ENCODE assay signal across 9 mouse cellular contexts in genomic region chrX:137019310-137019709, GRCm38 (mm10). TPM values are rescaled to one million over a fixed set of nuclear protein-coding genes. Genes with fewer than 3 reads are reported as not detected.
A peak's percentile ranks its signal among the peaks of the same experiment; 100 is the strongest.
DNase-seq lines count a peak whose midpoint lies in the region; ATAC-seq and TF ChIP-seq lines count a peak whose summit lies in the region.
"Had no signal": no experiment of that assay in that cellular context is flagged by ENCODE, and none has a peak within 500 bp of the region (broad histone marks: within the 10 kb centered on the region; RNA-seq: fewer than 3 reads in every experiment).

No protein-coding gene starts in this region.

- DNase-seq in layer of hippocampus, adult 11-12 months (ENCODE audit: low spot score), result peak; percentile 67
- no peak for DNase-seq in layer of hippocampus, adult 9-11 months
- peak; percentile 76 for DNase-seq in adrenal gland, postnatal 14 days
- peak; percentile 77 for DNase-seq in embryonic facial prominence, embryonic 11.5 days (ENCODE audit: low spot score)
- peak; percentile 81 for DNase-seq in induced T-regulatory cell, adult 2 months (ENCODE audit: low read depth)
- peak; percentile 56 for DNase-seq in limb, embryonic 10.5 days (ENCODE audit: low spot score)
- peak; percentile 80 for DNase-seq in midbrain, postnatal 0 days (ENCODE audit: low spot score)
- peak; percentile 47 for DNase-seq in testis, postnatal 14 days (ENCODE audit: low spot score)

- no peak overlapping the region for H3K9ac ChIP-seq in embryonic facial prominence, embryonic 11.5 days (replicated peaks; ENCODE audit: low read length)
- H3K9ac ChIP-seq in midbrain, postnatal 0 days (replicated peaks; ENCODE audit: low read length, poor library complexity, severe bottlenecking), result no peak overlapping the region
- H3K9ac ChIP-seq: liver, embryonic 15.5 days had no signal

- no peak overlapping the region for H3K4me2 ChIP-seq in embryonic facial prominence, embryonic 11.5 days (ENCODE audit: low read depth, low read length)
- no peak overlapping the region for H3K4me2 ChIP-seq in midbrain, postnatal 0 days (ENCODE audit: low read depth, low read length, poor library complexity, severe bottlenecking)
- H3K4me2 ChIP-seq: liver, embryonic 15.5 days had no signal

- no peak overlapping the region for H3K4me3 ChIP-seq in embryonic facial prominence, embryonic 11.5 days (ENCODE audit: low read depth, low read length)
- H3K4me3 ChIP-seq in limb, embryonic 10.5 days, result no peak overlapping the region
- H3K4me3 ChIP-seq in midbrain, postnatal 0 days (ENCODE audit: low read depth, low read length), result no peak overlapping the region
- H3K4me3 ChIP-seq: liver, embryonic 15.5 days had no signal

- H3K9me3 ChIP-seq in embryonic facial prominence, embryonic 11.5 days (replicated peaks; ENCODE audit: control insufficient read depth, low read length), result no peaks in the 10 kb centered on the region
- no peaks in the 10 kb centered on the region for H3K9me3 ChIP-seq in limb, embryonic 10.5 days (replicated peaks)
- H3K9me3 ChIP-seq in midbrain, postnatal 0 days (ENCODE audit: low read length), result no peaks in the 10 kb centered on the region
- H3K9me3 ChIP-seq: liver, embryonic 15.5 days had no signal

- no peaks in the 10 kb centered on the region for H3K27me3 ChIP-seq in embryonic facial prominence, embryonic 11.5 days (ENCODE audit: control insufficient read depth, insufficient read depth, low read length)
- H3K27me3 ChIP-seq in limb, embryonic 10.5 days (ENCODE audit: low read depth, poor library complexity, severe bottlenecking), result 0 out of 2 replicates have a peak, but pooled peaks cover 7% of the 10 kb centered on the region
- H3K27me3 ChIP-seq in midbrain, postnatal 0 days (ENCODE audit: insufficient read depth, low read length), result no peaks in the 10 kb centered on the region
- H3K27me3 ChIP-seq: liver, embryonic 15.5 days had no signal

- 20% methylated on average over 1 of the region's 1 CpGs for WGBS in embryonic facial prominence, embryonic 11.5 days
- WGBS in limb, embryonic 10.5 days, result 20% methylated on average over 1 of the region's 1 CpGs
- 14% methylated on average over 1 of the region's 1 CpGs for WGBS in midbrain, postnatal 0 days

- no peak overlapping the region for H3K27ac ChIP-seq in embryonic facial prominence, embryonic 11.5 days (replicated peaks; ENCODE audit: low read depth, low read length)
- no peak overlapping the region for H3K27ac ChIP-seq in limb, embryonic 10.5 days
- no peak overlapping the region for H3K27ac ChIP-seq in midbrain, postnatal 0 days (ENCODE audit: low read depth, low read length)
- H3K27ac ChIP-seq: liver, embryonic 15.5 days had no signal

- TF ChIP-seq CTCF in midbrain, postnatal 0 days (IDR thresholded peaks at IDR 0.05), result peak; percentile 83

- H3K4me1 ChIP-seq in embryonic facial prominence, embryonic 11.5 days (ENCODE audit: control insufficient read depth, insufficient read depth, low read length), result no peaks in the 10 kb centered on the region
- no peaks in the 10 kb centered on the region for H3K4me1 ChIP-seq in limb, embryonic 10.5 days
- no peaks in the 10 kb centered on the region for H3K4me1 ChIP-seq in midbrain, postnatal 0 days (ENCODE audit: insufficient read depth, low read length)
- H3K4me1 ChIP-seq: liver, embryonic 15.5 days had no signal

- ATAC-seq in embryonic facial prominence, embryonic 11.5 days (replicated peaks; ENCODE audit: insufficient number of reproducible peaks, low FRiP score, low TSS enrichment, low read depth), result no peak
- ATAC-seq in midbrain, postnatal 0 days (ENCODE audit: low FRiP score), result 0 out of 2 replicates have a peak, but pooled peaks have one; percentile 34

- no peaks in the 10 kb centered on the region for H3K36me3 ChIP-seq in embryonic facial prominence, embryonic 11.5 days (replicated peaks; ENCODE audit: control insufficient read depth, insufficient read depth, low read depth, low read length)
- peaks cover 9% of the 10 kb centered on the region; the same call in 1 of the 2 replicates for H3K36me3 ChIP-seq in limb, embryonic 10.5 days
- H3K36me3 ChIP-seq in midbrain, postnatal 0 days (ENCODE audit: insufficient read depth, low read length), result no peaks in the 10 kb centered on the region
- H3K36me3 ChIP-seq: liver, embryonic 15.5 days had no signal

RNA-seq across cellular contexts. Expression of gene Slc25a53, which starts 18.8 kb away (rescaled TPM):
- 6.8 and 8.4 TPM in 2 replicates for total RNA-seq in adrenal gland, postnatal 14 days (2021)
- polyA plus RNA-seq in embryonic facial prominence, embryonic 11.5 days (2014; fragmentation: Nextera tagmentation; extraction: Ambion mirVana), result 13.4 TPM in 2 replicates
- polyA plus RNA-seq in limb, embryonic 10.5 days (2016; fragmentation: Nextera tagmentation; extraction: Ambion mirVana), result 12.9 and 13.7 TPM in 2 replicates
- total RNA-seq in midbrain, postnatal 0 days (2014; rRNA removed), result 17.6 and 20.6 TPM in 2 replicates
- polyA plus RNA-seq in midbrain, postnatal 0 days (2015; fragmentation: Nextera tagmentation; extraction: Ambion mirVana), result 11.1 and 12.6 TPM in 2 replicates

RNA-seq across cellular contexts. Expression of gene Zcchc18, which starts 26.4 kb away (rescaled TPM):
- 10.5 and 13.3 TPM in 2 replicates for total RNA-seq in adrenal gland, postnatal 14 days (2021)
- 59.5 and 61.3 TPM in 2 replicates for polyA plus RNA-seq in embryonic facial prominence, embryonic 11.5 days (2014; fragmentation: Nextera tagmentation; extraction: Ambion mirVana)
- polyA plus RNA-seq in limb, embryonic 10.5 days (2016; fragmentation: Nextera tagmentation; extraction: Ambion mirVana), result 15.8 and 32.4 TPM in 2 replicates
- 196 and 224 TPM in 2 replicates for total RNA-seq in midbrain, postnatal 0 days (2014; rRNA removed)
- polyA plus RNA-seq in midbrain, postnatal 0 days (2015; fragmentation: Nextera tagmentation; extraction: Ambion mirVana), result 602 and 631 TPM in 2 replicates

RNA-seq across cellular contexts. Expression of gene Fam199x, which starts 30.1 kb away (rescaled TPM):
- 6.0 and 6.3 TPM in 2 replicates for total RNA-seq in adrenal gland, postnatal 14 days (2021)
- polyA plus RNA-seq in embryonic facial prominence, embryonic 11.5 days (2014; fragmentation: Nextera tagmentation; extraction: Ambion mirVana), result 14.7 and 16.6 TPM in 2 replicates
- polyA plus RNA-seq in limb, embryonic 10.5 days (2016; fragmentation: Nextera tagmentation; extraction: Ambion mirVana), result 15.5 and 16.1 TPM in 2 replicates
- 14.8 and 16.3 TPM in 2 replicates for total RNA-seq in midbrain, postnatal 0 days (2014; rRNA removed)
- polyA plus RNA-seq in midbrain, postnatal 0 days (2015; fragmentation: Nextera tagmentation; extraction: Ambion mirVana), result 6.7 and 8.8 TPM in 2 replicates

RNA-seq across cellular contexts. Expression of gene Tmsb15b1, which starts 42.6 kb away (rescaled TPM):
- 7.3 and 7.4 TPM in 2 replicates for total RNA-seq in adrenal gland, postnatal 14 days (2021)
- 30.6 and 35.8 TPM in 2 replicates for polyA plus RNA-seq in embryonic facial prominence, embryonic 11.5 days (2014; fragmentation: Nextera tagmentation; extraction: Ambion mirVana)
- 13.5 and 19.8 TPM in 2 replicates for polyA plus RNA-seq in limb, embryonic 10.5 days (2016; fragmentation: Nextera tagmentation; extraction: Ambion mirVana)
- 3.0 and 5.8 TPM in 2 replicates for total RNA-seq in midbrain, postnatal 0 days (2014; rRNA removed)
- 34.5 and 41.2 TPM in 2 replicates for polyA plus RNA-seq in midbrain, postnatal 0 days (2015; fragmentation: Nextera tagmentation; extraction: Ambion mirVana)

RNA-seq across cellular contexts. Expression of gene Tmsb15l, which starts 42.6 kb away (rescaled TPM):
- total RNA-seq in adrenal gland, postnatal 14 days (2021), result 0.75 TPM in 1 of 2 replicates, not detected in the other
- polyA plus RNA-seq in embryonic facial prominence, embryonic 11.5 days (2014; fragmentation: Nextera tagmentation; extraction: Ambion mirVana), result 11.8 and 12.9 TPM in 2 replicates
- polyA plus RNA-seq in limb, embryonic 10.5 days (2016; fragmentation: Nextera tagmentation; extraction: Ambion mirVana), result 3.3 and 5.0 TPM in 2 replicates
- total RNA-seq in midbrain, postnatal 0 days (2014; rRNA removed), result 1.9 and 7.9 TPM in 2 replicates
- 7.5 and 9.5 TPM in 2 replicates for polyA plus RNA-seq in midbrain, postnatal 0 days (2015; fragmentation: Nextera tagmentation; extraction: Ambion mirVana)
